Mouse (Mus musculus) B cell, adult 67 days (primary cell): ENCODE data around the gene Olfr1315-ps1. TPM values are rescaled to one million over a fixed set of nuclear protein-coding genes. Genes with fewer than 3 reads are reported as not detected.

ENCODE experiments used
- total RNA-seq, 2 experiments: library from RNA; stranded (reverse); gene quantifications; 4 replicates each; pipeline ENCODE4 v1.2.4; 2023

Olfr1315-ps1 gene
- not detected for total RNA-seq

DNA sequence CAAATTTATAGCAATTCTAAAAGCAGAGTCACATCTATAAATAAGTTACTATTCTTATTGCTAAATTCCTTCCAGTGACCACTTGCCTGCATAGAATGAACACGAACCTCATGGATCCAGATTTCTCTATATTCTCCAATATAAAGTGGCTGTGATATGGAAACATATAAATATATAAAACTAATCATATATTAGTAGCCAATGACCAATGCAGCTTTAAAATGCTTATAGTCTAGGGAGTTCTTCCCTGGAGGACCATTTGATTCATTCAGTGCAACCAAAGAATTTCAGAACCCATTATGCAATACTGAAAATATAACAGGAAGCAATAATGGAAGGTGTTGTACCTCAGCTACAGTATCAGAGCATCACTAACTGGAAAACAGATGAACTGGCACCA lies at the start of gene Olfr1315-ps1:
Gene Olfr1315-ps1 (minus strand): TSS at position 101 of the 400 bp plus-strand sequence.

DNA sequence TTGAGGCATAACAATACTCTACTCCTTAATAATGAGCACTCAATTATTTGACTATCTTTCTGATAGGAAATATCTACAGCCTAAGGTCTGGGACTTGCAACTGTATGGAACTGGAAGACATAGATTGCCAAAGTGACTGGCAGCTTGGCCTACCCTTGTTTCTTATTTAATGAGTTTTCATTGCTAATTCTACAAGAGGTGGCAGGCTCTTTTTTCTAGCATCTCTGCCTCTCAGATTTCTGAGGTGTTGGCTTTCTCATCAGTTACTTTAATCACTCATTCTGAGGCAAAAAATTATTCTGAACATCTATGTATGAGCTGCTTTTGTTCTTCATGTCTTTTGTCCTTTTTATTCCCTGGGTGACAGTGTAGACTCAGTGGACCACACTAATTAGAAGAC lies 38.7 kb upstream of the Olfr1315-ps1 start, which contains the start of gene Olfr1318:
Gene Olfr1318 (plus strand): TSS at position 301 of the 400 bp plus-strand sequence.

DNA sequence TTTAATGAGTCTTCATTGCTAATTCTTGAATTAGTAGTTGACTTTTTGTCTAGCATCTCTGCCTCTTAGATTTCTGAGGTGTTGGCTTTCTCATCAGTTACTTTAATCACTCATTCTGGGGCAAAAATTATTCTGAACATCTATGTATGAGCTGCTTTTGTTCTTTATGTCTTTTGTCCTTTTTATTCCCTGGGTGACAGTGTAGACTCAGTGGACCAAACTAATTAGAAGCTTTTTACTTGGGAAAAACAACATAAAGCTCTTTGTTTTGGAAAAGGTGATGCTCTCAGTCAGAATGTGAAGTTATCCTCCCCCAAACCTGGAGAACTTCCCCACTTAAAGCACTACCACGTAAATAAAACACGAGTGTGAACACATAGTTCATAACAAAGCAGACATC lies 24.8 kb upstream of the Olfr1315-ps1 start, which contains the start of gene Olfr1317:
Gene Olfr1317 (plus strand): TSS at position 301 of the 400 bp plus-strand sequence.

DNA sequence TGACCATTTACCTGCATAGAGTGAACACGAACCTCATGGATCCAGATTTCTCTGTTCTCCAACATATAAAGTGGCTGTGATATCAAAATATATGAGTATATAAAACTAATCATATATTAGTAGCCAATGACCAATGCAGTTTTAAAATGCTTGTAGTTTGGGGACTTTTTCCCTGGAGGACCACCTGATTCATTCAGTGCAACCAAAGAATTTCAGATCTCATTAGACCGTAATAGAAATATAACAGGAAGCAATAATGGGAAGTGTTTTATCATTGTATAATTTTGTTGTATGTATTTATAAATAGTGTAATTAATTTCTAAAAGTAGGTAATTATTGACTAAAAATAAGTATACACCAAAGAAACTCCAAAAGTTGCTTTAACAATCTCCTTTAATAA lies 19.6 kb upstream of the Olfr1315-ps1 start, which contains the start of gene Olfr1316:
Gene Olfr1316 (minus strand): TSS at position 101 of the 400 bp plus-strand sequence.

DNA sequence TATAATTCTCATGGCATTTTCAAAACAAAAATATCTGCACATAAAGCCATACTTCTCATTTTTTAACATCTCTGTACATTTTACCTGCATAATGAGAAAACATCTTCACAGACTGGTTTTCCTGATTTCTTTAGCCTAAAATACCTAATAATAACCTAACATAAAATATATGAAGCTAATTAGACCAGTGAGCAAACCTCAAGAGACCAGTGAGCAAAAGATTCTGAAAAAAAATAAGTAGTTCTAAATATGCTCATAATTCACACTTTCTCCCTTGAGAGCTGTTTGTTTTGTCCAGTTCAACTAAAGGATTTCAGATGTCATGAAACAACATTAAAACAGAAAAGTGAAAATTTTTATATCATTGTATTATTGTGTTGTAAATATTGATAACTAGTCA lies 18.6 kb downstream of the Olfr1315-ps1 start, which contains the start of gene Olfr1314:
Gene Olfr1314 (minus strand): TSS at position 101 of the 400 bp plus-strand sequence.

DNA sequence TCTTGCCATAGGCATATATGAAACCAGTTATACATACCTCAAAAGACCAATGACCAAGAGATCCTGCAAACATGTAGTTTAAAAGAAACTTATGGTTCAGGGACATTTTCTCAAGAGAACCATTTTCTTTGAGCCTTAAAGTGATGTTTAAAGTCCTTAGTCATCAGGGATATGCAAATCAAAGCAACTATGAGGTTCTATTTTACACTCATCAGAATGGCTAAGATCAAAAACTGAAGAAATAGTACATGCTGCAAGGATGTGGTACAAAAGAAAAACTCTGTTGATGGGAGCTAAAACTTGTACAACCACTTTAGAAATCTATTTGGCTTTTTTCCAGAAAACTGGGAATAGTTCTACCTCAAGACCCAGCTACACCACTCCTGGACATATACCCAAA lies 37.5 kb downstream of the Olfr1315-ps1 start, which contains the start of gene Olfr1313:
Gene Olfr1313 (minus strand): TSS at position 101 of the 400 bp plus-strand sequence.

Other genes starting within 250 kb of the Olfr1315-ps1 start
- not detected for gene Olfr1305, start 238.3 kb downstream of the Olfr1315-ps1 start, total RNA-seq
- gene Olfr1306, start 199.2 kb downstream of the Olfr1315-ps1 start, total RNA-seq: not detected
- gene Olfr1307, start 166.0 kb downstream of the Olfr1315-ps1 start, total RNA-seq: under 1 TPM; 0.06 to 0.09 TPM
- not detected for gene Olfr1308, start 150.5 kb downstream of the Olfr1315-ps1 start, total RNA-seq
- gene Olfr1309, start 125.2 kb downstream of the Olfr1315-ps1 start, total RNA-seq: not detected
- not detected for gene Olfr1310, start 102.7 kb downstream of the Olfr1315-ps1 start, total RNA-seq
- not detected for gene Olfr1311, start 91.0 kb downstream of the Olfr1315-ps1 start, total RNA-seq
- not detected for gene Olfr1312, start 65.2 kb downstream of the Olfr1315-ps1 start, total RNA-seq
- gene Olfr1313, start 37.6 kb downstream of the Olfr1315-ps1 start, total RNA-seq: not detected
- gene Olfr1314, start 18.7 kb downstream of the Olfr1315-ps1 start, total RNA-seq: not detected
- gene Olfr1316, start 19.5 kb upstream of the Olfr1315-ps1 start, total RNA-seq: not detected
- not detected for gene Olfr1317, start 24.9 kb upstream of the Olfr1315-ps1 start, total RNA-seq
- gene Olfr1318, start 38.8 kb upstream of the Olfr1315-ps1 start, total RNA-seq: not detected
- 10 to 100 TPM in 1 of 2 experiments, 1 to 10 TPM in 1; 9.5 to 10.7 TPM for gene Lpcat4, start 124.0 kb upstream of the Olfr1315-ps1 start, total RNA-seq
- not detected for gene Nutm1, start 143.9 kb upstream of the Olfr1315-ps1 start, total RNA-seq
- 10 to 100 TPM; 72.2 to 76.9 TPM for gene Nop10, start 146.5 kb upstream of the Olfr1315-ps1 start, total RNA-seq
- 100 to 1,000 TPM; 358 to 399 TPM for gene Slc12a6, start 150.4 kb upstream of the Olfr1315-ps1 start, total RNA-seq
- under 1 TPM; 0.32 to 0.36 TPM for gene Gm21985, start 150.9 kb upstream of the Olfr1315-ps1 start, total RNA-seq